ENCODE assay signal across 8 mouse cellular contexts in the genomic region with DNA sequence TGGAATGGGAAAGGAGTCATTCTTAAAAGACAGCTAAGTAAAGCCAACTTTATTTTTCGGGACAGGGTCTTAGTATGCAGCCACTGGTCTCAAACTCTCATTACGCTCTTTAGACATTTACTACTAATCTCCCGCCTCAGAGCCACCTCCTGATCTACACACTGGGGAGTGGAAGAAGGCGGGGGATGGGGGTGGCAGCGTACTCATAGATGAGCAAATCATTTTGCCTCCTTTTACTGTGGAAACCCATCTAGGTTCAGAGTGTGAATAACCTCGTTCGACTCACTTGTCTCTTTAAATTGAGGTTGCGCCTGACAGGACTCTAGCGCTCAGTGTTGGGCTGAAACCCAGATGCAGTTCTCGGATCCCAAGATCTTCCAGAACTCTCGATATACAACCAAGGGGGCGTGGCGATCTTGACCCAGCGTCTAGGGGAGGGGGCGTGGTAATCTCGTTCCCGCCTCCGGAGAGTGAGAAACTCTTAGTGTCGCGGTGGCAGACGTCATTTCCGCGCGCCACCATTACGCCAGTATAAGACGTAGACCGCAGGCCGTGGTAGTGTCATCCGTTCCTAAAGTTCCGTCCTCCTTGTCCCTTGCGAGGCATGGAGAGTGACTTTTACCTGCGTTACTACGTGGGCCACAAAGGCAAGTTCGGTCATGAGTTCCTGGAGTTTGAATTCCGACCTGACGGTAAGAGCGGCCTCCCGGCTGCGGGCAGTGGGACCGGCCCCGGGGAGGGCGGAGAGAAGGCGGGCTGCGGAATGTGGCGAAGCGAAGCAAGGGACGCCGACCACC. TPM values are rescaled to one million over a fixed set of nuclear protein-coding genes. Genes with fewer than 3 reads are reported as not detected.
DNase-seq lines count a peak whose midpoint lies in the region; ATAC-seq and TF ChIP-seq lines count a peak whose summit lies in the region.

A gene (plus strand): TSS at position 502 of the 797 bp plus-strand sequence.

- H3K4me3 ChIP-seq in bone marrow, adult 2 months (replicated peaks; ENCODE audit: control insufficient read depth, low read depth, low read length): peak within 1 kb of the TSS; percentile 78
- H3K4me3 ChIP-seq in embryonic facial prominence, embryonic 15.5 days (replicated peaks): peak within 1 kb of the TSS; percentile 92
- H3K4me3 ChIP-seq in limb, embryonic 14.5 days (replicated peaks; ENCODE audit: low read length): peak within 1 kb of the TSS; percentile 64
- H3K4me3 ChIP-seq in midbrain, postnatal 0 days (ENCODE audit: low read depth, low read length): peak within 1 kb of the TSS; percentile 74

- H3K27me3 ChIP-seq in embryonic facial prominence, embryonic 15.5 days: no peaks in the 10 kb centered on the region
- H3K27me3 ChIP-seq in limb, embryonic 14.5 days (ENCODE audit: control insufficient read depth, insufficient read depth, low read length): no peaks in the 10 kb centered on the region
- H3K27me3 ChIP-seq in midbrain, postnatal 0 days (ENCODE audit: insufficient read depth, low read length): no peaks in the 10 kb centered on the region

- H3K27ac ChIP-seq in bone marrow, adult 2 months (ENCODE audit: control insufficient read depth, insufficient read depth, low read depth, low read length, poor library complexity): peak within 1 kb of the TSS; percentile 35
- H3K27ac ChIP-seq in embryonic facial prominence, embryonic 15.5 days (replicated peaks): peak within 1 kb of the TSS; percentile 84
- H3K27ac ChIP-seq in limb, embryonic 14.5 days (replicated peaks; ENCODE audit: low read depth, low read length): peak within 1 kb of the TSS; percentile 52
- peak within 1 kb of the TSS; percentile 77 for H3K27ac ChIP-seq in midbrain, postnatal 0 days (ENCODE audit: low read depth, low read length)

- H3K9ac ChIP-seq in embryonic facial prominence, embryonic 15.5 days: peak within 1 kb of the TSS; percentile 90
- H3K9ac ChIP-seq in limb, embryonic 14.5 days (ENCODE audit: low read depth, low read length, severe bottlenecking): peak within 1 kb of the TSS; percentile 77
- peak within 1 kb of the TSS; percentile 67 for H3K9ac ChIP-seq in midbrain, postnatal 0 days (replicated peaks; ENCODE audit: low read length, poor library complexity, severe bottlenecking)

- peak; percentile 66 for TF ChIP-seq POLR2A in bone marrow, adult 2 months (IDR thresholded peaks at IDR 0.05; ENCODE audit: borderline replicate concordance, control insufficient read depth, low read depth, low read length)
- peak; percentile 54; the same call in 1 of the 2 replicates for TF ChIP-seq POLR2A in limb, embryonic 14.5 days (IDR thresholded peaks at IDR 0.05; ENCODE audit: borderline replicate concordance, extremely low read depth, insufficient read depth, insufficient read length)

- peak; percentile 97 for DNase-seq in 416B (ENCODE audit: low read depth)
- DNase-seq in heart, adult 8-10 months (ENCODE audit: low spot score): peak; percentile 97
- DNase-seq in kidney, adult 9 months: peak; percentile 98
- DNase-seq in limb, embryonic 14.5 days (ENCODE audit: low spot score): peak; percentile 99
- peak; percentile 98 for DNase-seq in midbrain, postnatal 0 days (ENCODE audit: low spot score)
- peak; percentile 89 to 95 for DNase-seq in spleen, postnatal 14 days (ENCODE audit: low spot score in 2 of 2)

- no peaks in the 10 kb centered on the region for H3K9me3 ChIP-seq in embryonic facial prominence, embryonic 15.5 days (replicated peaks)
- no peaks in the 10 kb centered on the region for H3K9me3 ChIP-seq in limb, embryonic 14.5 days (ENCODE audit: control insufficient read depth, low read length)
- H3K9me3 ChIP-seq in midbrain, postnatal 0 days (ENCODE audit: low read length): no peaks in the 10 kb centered on the region

- peaks cover 31% of the 10 kb centered on the region for H3K36me3 ChIP-seq in embryonic facial prominence, embryonic 15.5 days
- peaks cover 34% of the 10 kb centered on the region for H3K36me3 ChIP-seq in limb, embryonic 14.5 days (ENCODE audit: control insufficient read depth, insufficient read depth, low read length)
- peaks cover 23% of the 10 kb centered on the region for H3K36me3 ChIP-seq in midbrain, postnatal 0 days (ENCODE audit: insufficient read depth, low read length)

- ATAC-seq in embryonic facial prominence, embryonic 15.5 days (ENCODE audit: insufficient number of reproducible peaks, low FRiP score, low TSS enrichment, low read depth): peak; percentile 92
- peak; percentile 94 for ATAC-seq in limb, embryonic 14.5 days (ENCODE audit: low FRiP score, low read depth)
- peak; percentile 91 for ATAC-seq in midbrain, postnatal 0 days (ENCODE audit: low FRiP score)

- TF ChIP-seq CTCF in bone marrow, adult 2 months (IDR thresholded peaks at IDR 0.05; ENCODE audit: control insufficient read depth, insufficient read depth, low read length): no peak
- TF ChIP-seq CTCF in midbrain, postnatal 0 days (IDR thresholded peaks at IDR 0.05): 0 out of 2 replicates have a peak, but pooled peaks have one; percentile 8

- peak within 1 kb of the TSS; percentile 81 for H3K4me2 ChIP-seq in embryonic facial prominence, embryonic 15.5 days (replicated peaks)
- H3K4me2 ChIP-seq in limb, embryonic 14.5 days (replicated peaks; ENCODE audit: low read depth, low read length, severe bottlenecking): peak within 1 kb of the TSS; percentile 86
- H3K4me2 ChIP-seq in midbrain, postnatal 0 days (ENCODE audit: low read depth, low read length, poor library complexity, severe bottlenecking): peak within 1 kb of the TSS; percentile 69

- 1% methylated on average over 48 of the region's 48 CpGs for WGBS in bone marrow, adult 2 months
- WGBS in embryonic facial prominence, embryonic 15.5 days: 3% methylated on average over 48 of the region's 48 CpGs
- WGBS in limb, embryonic 14.5 days: 3% methylated on average over 48 of the region's 48 CpGs
- 2% methylated on average over 48 of the region's 48 CpGs for WGBS in midbrain, postnatal 0 days

- H3K4me1 ChIP-seq in bone marrow, adult 2 months (ENCODE audit: control insufficient read depth, insufficient read depth, low read length): peaks cover 1% of the 10 kb centered on the region; the same call in 1 of the 2 replicates
- peaks cover 11% of the 10 kb centered on the region for H3K4me1 ChIP-seq in embryonic facial prominence, embryonic 15.5 days
- H3K4me1 ChIP-seq in limb, embryonic 14.5 days (ENCODE audit: control insufficient read depth, insufficient read depth, low read length): peaks cover 10% of the 10 kb centered on the region
- H3K4me1 ChIP-seq in midbrain, postnatal 0 days (ENCODE audit: insufficient read depth, low read length): peaks cover 5% of the 10 kb centered on the region

RNA-seq across cellular contexts. Expression of the gene that starts here (rescaled TPM):
- 75.8 and 105 TPM in 2 replicates for polyA plus RNA-seq in bone marrow, adult 2 months (2011; ENCODE audit: insufficient read depth, insufficient read length, low replicate concordance, missing spikeins)
- polyA plus RNA-seq in embryonic facial prominence, embryonic 15.5 days (2015; fragmentation: Nextera tagmentation; extraction: Ambion mirVana): 160 and 167 TPM in 2 replicates
- 10 to 100 TPM; 39.3 to 42.4 (median 41.4) TPM for total RNA-seq in heart, adult 8-10 months (2022)
- polyA plus RNA-seq in limb, embryonic 14.5 days (2012; rRNA removed): 150 and 252 TPM in 2 replicates
- polyA plus RNA-seq in limb, embryonic 14.5 days (2014; fragmentation: Nextera tagmentation; extraction: Ambion mirVana): 186 and 199 TPM in 2 replicates
- total RNA-seq in midbrain, postnatal 0 days (2014; rRNA removed): 44.5 and 45.3 TPM in 2 replicates
- polyA plus RNA-seq in midbrain, postnatal 0 days (2015; fragmentation: Nextera tagmentation; extraction: Ambion mirVana): 117 and 124 TPM in 2 replicates

Comparison
In these comparisons a context has a peak if more than half of its experiments do, and no peak if none do; other contexts are left out.
1. Peak in every context shown above with its lines: DNase-seq, ATAC-seq, H3K4me3 ChIP-seq and H3K27ac ChIP-seq.